Mouse (Mus musculus): Measurements from ENCODE around the gene Dnajc15.

- TF ChIP-seq CTCF (IDR thresholded peaks at IDR 0.05; ENCODE audit: control insufficient read depth, insufficient read depth, insufficient read length): no peak
- TF ChIP-seq CEBPB (IDR thresholded peaks at IDR 0.05; ENCODE audit: low read depth): no peak
- TF ChIP-seq MAX (IDR thresholded peaks at IDR 0.05): no peak
- TF ChIP-seq FOSL1 (IDR thresholded peaks at IDR 0.05; ENCODE audit: insufficient read depth, low read length, poor library complexity, severe bottlenecking): no peak
These were observed 21.0 kb upstream of the Dnajc15 start for GRCm38 (mm10) chr14:77895951-77896350.
